Mouse (Mus musculus) frontal cortex, postnatal 14 days (tissue): ENCODE data around the gene Med13l.
A peak's percentile ranks its signal among the peaks of the same experiment; 100 is the strongest.

ENCODE experiments used
- DNase-seq, 2 experiments: peaks; one replicate each; pipeline ENCODE4 v3.0.0; 2022; ENCODE audit warnings: low spot score in 2 of 2

Med13l gene

GRCm38 (mm10) chr5:118556387-118556937 lies 4.0 kb upstream of the Med13l start:
- DNase-seq: no peak

GRCm38 (mm10) chr5:118558841-118559240 lies 1.6 kb upstream of the Med13l start:
- DNase-seq: no peak

GRCm38 (mm10) chr5:118559584-118560384 lies 695 bp upstream of the Med13l start:
- DNase-seq: peak; percentile 65 to 72

GRCm38 (mm10) chr5:118561086-118561987 lies 858 bp downstream of the Med13l start:
- peak in 1 of 2 experiments; percentile 40 for DNase-seq

GRCm38 (mm10) chr5:118562206-118562605 lies 1.7 kb downstream of the Med13l start:
- DNase-seq: no peak

GRCm38 (mm10) chr5:118563590-118563989 lies 3.1 kb downstream of the Med13l start:
- no peak for DNase-seq

- DNase-seq: no peak
These were observed 6.9 kb downstream of the Med13l start for GRCm38 (mm10) chr5:118567395-118567794.

GRCm38 (mm10) chr5:118569017-118569416 lies 8.5 kb downstream of the Med13l start:
- DNase-seq: no peak

GRCm38 (mm10) chr5:118569606-118570580 lies 9.4 kb downstream of the Med13l start:
- no peak for DNase-seq

GRCm38 (mm10) chr5:118571504-118571903 lies 11.0 kb downstream of the Med13l start:
- DNase-seq: no peak

GRCm38 (mm10) chr5:118574236-118574635 lies 13.8 kb downstream of the Med13l start:
- DNase-seq: no peak

GRCm38 (mm10) chr5:118574997-118575396 lies 14.5 kb downstream of the Med13l start:
- no peak for DNase-seq

GRCm38 (mm10) chr5:118575909-118576308 lies 15.4 kb downstream of the Med13l start:
- DNase-seq: no peak

GRCm38 (mm10) chr5:118576731-118577130 lies 16.3 kb downstream of the Med13l start:
- DNase-seq: no peak

- no peak for DNase-seq
These were observed 24.9 kb downstream of the Med13l start for GRCm38 (mm10) chr5:118585355-118585754.

GRCm38 (mm10) chr5:118586560-118586959 lies 26.1 kb downstream of the Med13l start:
- no peak for DNase-seq

- no peak for DNase-seq
These were observed 28.0 kb downstream of the Med13l start for GRCm38 (mm10) chr5:118588381-118588925.

- no peak for DNase-seq
These were observed 28.9 kb downstream of the Med13l start for GRCm38 (mm10) chr5:118589186-118589892.

- no peak for DNase-seq
These were observed 30.4 kb downstream of the Med13l start for GRCm38 (mm10) chr5:118590868-118591267.

- DNase-seq: no peak
These were observed 31.5 kb downstream of the Med13l start for GRCm38 (mm10) chr5:118591826-118592499.
